Mouse (Mus musculus) spleen, embryonic (tissue): Measurements from ENCODE around the gene Smim26.

Experiments
- CTCF ChIA-PET: fragments of 350-600 bp; sonication (Branson Sonifier 250); formaldehyde crosslinking; loops from one replicate; lab custom pipeline; 2022; lab: Charles Lee

The Smim26 gene

GRCm38 (mm10) chr2:144635644-144636320, 41.9 kb downstream of the Smim26 start:
- CTCF ChIA-PET: no interaction called here

GRCm38 (mm10) chr2:144637204-144637603, 43.4 kb downstream of the Smim26 start:
- CTCF ChIA-PET: interaction anchor here (0.6 kb wide), 2 partner anchors 203 to 254 kb away, joined by 3 to 6 read pairs; no protein-coding TSS in a partner anchor

GRCm38 (mm10) chr2:144637671-144638395, 44.0 kb downstream of the Smim26 start:
- CTCF ChIA-PET: interaction anchor here (0.6 kb wide), 2 partner anchors 202 to 254 kb away, joined by 3 to 6 read pairs; no protein-coding TSS in a partner anchor

- CTCF ChIA-PET: no interaction called here
Observed at GRCm38 (mm10) chr2:144638719-144639118, 44.9 kb downstream of the Smim26 start.

GRCm38 (mm10) chr2:144640101-144640500, 46.2 kb downstream of the Smim26 start:
- CTCF ChIA-PET: no interaction called here

GRCm38 (mm10) chr2:144641991-144642390, 48.1 kb downstream of the Smim26 start:
- CTCF ChIA-PET: no interaction called here
